Mouse (Mus musculus) mouse trophoblast stem cell (cell line): Measurements from ENCODE around the gene Ube3b.

ENCODE experiments used
- in situ Hi-C, 2 experiments: fragments of 300-500 bp; cut with MseI, MboI; formaldehyde crosslinking; loops; 2 replicates in 1 of 2; 3 replicates in 1 of 2; pipeline ENCODE4 v1.15.1; 2025

Gene Ube3b

GRCm38 (mm10) chr5:114373581-114373980, 6.8 kb upstream of the Ube3b start:
- in situ Hi-C loops = no loop called here

GRCm38 (mm10) chr5:114374409-114375213, 5.8 kb upstream of the Ube3b start:
- in situ Hi-C loops = no loop called here

- in situ Hi-C loops = no loop called here
Measured at GRCm38 (mm10) chr5:114378177-114378920, 2.1 kb upstream of the Ube3b start.

- in situ Hi-C loops = no loop called here
Measured at GRCm38 (mm10) chr5:114378936-114379335, 1.5 kb upstream of the Ube3b start.

DNA sequence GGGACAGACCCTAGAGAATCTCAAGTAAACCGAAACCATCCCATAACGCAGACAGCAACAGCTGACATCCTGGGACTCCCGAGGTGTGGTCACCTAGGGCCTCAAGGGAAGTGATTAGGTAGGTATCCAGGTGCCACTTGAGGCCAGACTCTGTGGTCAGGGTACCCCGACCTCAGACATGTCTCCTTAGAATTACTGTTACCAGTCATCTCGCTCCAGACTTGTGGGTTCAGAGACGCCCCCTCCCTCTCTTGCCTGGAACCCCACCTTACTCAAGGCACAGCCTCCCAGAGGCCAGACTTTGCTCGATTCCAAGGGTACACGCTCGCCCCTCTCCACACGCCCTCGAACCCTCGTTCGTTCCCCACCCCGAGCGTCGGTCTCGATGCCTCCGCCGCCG, 644 bp upstream of the Ube3b start:
- in situ Hi-C loops = no loop called here

GRCm38 (mm10) chr5:114381013-114381351, 575 bp downstream of the Ube3b start:
- in situ Hi-C loops = no loop called here

DNA sequence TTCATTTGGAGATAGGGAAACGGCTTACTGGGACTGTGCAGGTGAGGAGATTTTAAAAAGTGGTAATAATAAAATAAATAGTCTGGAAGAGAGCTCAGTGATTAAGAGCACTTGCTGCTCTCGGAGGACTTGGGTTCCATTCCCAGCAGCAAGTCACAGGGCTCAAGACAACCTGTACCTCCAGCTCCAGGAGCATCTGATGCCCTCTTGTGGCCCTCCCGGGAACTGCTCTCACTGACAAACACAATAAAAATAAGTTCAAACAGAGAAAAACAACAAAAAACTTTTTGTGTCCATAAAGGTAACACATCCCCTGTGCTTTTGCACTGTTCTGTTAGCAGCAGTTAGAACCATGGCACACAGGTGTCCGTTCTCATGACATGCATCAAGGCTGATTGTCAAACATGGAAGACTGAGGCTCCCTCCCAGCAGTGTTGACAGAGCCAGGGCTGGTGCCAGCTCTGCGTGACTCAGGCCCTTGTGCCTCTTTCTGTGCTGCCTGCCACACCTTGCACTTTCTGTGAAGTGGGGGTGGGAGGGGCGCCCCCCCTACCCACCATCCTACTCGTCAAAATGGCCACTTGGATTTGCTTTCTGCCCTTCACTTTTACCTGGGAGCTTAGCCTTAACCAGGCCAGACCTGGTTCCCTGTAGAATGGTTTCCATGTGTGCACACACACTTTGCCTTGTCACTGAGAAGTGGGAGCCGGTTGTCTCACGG, 2.9 kb downstream of the Ube3b start:
- in situ Hi-C loops = no loop called here

DNA sequence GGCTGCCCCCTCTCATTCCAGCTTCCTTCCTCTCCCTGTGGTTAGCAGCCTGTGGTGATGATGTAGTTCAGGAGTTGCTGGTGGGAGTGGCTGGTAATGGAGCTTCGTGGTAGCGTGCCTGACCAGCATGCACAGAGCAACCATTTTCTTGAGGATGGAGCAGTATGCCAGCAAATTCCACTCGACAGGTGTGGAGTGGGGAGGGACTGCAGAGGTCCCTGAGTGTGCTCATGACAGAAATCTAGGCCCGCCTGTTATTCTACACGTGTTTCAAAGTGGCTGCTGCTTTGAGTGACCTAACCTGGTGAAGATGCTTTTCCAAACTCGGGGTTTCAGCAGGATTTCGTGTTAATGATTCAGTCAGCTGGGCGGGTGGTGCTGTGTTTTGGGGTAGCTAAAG, 4.0 kb downstream of the Ube3b start:
- in situ Hi-C loops = no loop called here

GRCm38 (mm10) chr5:114393169-114393568, 12.8 kb downstream of the Ube3b start:
- in situ Hi-C loops = no loop called here

DNA sequence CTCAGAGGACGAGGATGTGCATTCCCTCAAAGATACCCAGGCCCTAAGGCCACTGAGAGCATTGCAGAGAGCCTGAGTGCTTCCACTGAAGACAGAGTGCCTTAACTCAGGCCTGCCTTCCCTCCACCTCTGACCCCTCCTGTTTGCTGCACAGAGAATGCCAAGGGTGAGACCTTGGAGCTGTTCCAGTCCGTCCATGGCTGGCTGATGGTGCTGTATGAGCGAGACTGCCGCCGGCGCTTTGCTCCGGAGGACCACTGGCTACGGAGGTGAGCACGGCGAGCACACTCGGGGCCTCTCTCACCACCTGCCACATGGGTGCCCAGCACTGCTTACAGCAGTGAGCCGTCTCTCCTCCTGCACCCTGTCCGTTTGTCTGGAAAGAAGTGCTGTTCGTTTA, 26.2 kb downstream of the Ube3b start:
- in situ Hi-C loops = no loop called here

GRCm38 (mm10) chr5:114407269-114407668, 26.9 kb downstream of the Ube3b start:
- in situ Hi-C loops = no loop called here

GRCm38 (mm10) chr5:114407810-114408209, 27.4 kb downstream of the Ube3b start:
- in situ Hi-C loops = no loop called here

DNA sequence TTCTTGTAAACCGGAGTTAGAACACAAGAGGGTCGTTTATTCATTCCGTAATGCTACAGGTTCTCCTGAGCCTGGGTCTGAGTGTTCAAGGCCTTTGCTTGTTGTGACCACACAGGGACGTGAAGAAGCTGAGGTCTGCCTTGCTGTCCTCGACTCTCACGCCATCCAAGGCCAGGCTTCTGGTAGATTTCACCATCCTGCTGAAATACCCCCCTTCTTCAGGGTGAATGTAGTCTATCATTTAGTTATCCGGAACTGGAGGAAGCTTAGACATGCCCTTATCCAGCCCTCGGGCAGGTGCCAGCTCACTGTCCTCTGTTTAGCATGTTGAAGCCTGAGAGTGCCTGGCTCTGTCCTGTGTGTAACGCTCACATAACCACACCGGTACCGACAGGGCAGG, 28.4 kb downstream of the Ube3b start:
- in situ Hi-C loops = no loop called here

DNA sequence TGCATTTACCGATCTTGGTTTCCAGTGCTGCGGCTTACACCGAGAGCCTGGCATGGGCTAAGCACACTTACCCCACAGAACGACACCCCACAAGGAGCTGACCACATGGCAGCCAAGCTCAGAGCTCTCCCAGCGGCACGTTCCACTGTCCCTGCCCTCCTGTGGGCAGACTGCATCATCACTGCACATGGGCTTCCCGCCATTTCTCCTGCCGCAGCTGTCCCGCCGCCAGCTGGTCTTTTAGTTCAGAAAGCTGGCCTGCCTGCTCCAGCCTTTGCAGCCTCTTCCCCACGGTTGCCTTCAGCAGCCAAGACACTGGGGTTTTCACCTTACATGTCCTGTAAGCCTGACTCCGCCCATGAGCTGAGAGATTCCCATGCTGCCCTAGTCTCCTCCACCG, 30.0 kb downstream of the Ube3b start:
- in situ Hi-C loops = no loop called here

DNA sequence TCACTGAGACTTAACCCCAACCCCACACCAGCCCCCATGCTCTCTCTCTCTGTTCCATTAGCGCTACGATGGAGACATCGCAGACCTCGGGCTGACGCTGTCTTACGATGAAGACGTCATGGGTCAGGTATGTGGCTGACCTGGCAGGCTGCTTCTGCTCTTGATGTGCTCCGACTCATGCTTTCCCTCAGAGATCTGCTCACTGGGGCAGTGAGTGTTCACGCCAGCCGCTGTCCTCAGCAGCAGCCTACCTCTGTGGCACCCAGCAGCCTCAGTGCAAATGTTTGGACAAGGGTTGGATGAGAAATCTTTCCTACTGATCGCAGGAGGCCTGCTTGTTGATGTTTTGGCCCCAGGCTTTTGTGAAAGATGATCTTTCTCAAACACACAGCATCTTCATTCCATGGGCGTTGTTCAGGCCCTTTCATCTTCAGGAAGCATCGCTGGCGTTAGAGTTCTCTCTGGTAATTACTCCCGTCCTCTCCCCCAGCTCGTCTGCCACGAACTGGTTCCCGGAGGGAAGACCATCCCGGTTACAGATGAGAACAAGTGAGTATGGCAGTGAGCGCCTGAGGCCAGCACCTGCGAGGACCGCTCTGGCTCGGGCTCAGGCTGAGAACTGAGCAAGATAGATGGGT, 32.1 kb downstream of the Ube3b start:
- in situ Hi-C loops = no loop called here

- in situ Hi-C loops = no loop called here
Measured at GRCm38 (mm10) chr5:114413067-114413735, 32.8 kb downstream of the Ube3b start.

DNA sequence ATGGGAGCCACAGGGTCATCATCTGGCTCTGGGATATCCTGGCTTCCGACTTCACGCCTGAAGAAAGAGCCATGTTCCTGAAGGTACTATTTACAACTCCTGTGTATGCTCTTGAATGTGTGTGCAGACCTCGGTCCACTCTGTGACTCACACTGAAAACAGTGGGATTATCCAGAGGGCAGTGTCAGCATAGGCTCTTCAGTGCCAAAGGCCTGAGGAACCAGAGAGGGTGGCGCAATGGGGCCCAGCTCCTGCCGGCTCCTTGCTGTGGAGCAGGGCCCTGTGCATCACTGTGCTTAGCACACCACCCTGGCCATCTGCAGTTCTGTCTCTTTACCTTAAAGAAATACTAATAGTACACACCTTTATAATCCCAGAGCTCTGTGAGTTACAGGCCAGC, 35.2 kb downstream of the Ube3b start:
- in situ Hi-C loops = no loop called here

- in situ Hi-C loops = no loop called here
Measured at GRCm38 (mm10) chr5:114416855-114417254, 36.4 kb downstream of the Ube3b start.

DNA sequence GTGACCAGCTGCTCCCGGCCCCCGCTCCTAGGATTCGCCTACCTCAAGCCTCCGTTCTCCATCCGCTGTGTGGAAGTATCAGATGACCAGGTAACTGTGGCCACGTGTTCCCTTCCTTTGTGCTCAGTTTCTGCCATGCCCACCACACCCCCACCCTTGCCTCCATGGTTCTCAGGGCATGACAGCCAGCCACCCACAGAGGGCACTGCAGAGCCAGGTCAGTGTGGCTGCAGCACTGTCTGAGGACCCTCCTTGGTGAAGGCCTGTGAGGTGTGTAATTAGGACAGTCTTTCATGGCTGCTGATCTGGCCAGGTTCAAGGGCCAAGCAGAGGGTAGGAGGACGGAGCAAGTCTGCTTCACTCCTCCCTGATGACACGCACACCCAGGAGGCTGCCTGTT, 38.1 kb downstream of the Ube3b start:
- in situ Hi-C loops = no loop called here

GRCm38 (mm10) chr5:114421561-114422298, 41.3 kb downstream of the Ube3b start:
- in situ Hi-C loops = no loop called here

DNA sequence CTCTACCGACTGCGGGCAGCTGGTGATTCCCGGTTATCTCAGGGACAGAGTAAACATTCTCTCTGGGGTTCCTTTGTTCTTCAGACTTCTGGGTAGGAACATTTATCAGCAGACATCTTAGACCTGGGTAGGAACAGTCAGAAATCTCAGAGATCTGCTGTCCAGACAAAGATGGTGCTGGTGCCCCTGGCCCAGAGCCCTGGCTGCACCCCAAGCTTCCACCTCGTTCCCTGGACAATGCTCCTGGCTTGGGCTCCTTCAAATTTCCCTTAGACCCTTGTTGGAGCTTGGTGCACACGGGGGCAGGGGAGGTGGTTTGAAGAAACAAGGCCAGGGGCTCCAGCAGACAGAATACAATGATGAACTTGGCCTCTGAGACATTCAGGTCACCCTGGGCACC, 42.2 kb downstream of the Ube3b start:
- in situ Hi-C loops = no loop called here
